Mouse (Mus musculus) retina, postnatal 1 day (tissue): Measurements from ENCODE around the gene Src.
A peak's percentile ranks its signal among the peaks of the same experiment; 100 is the strongest.
"Not testable (repeated sequence)": the region's sequence is repeated elsewhere in the genome, so short reads cannot be mapped to it uniquely, and the experiment has no call there.

Experiments used
- DNase-seq: peaks from one replicate; pipeline ENCODE4 v3.0.0-alpha.2; 2012

Gene Src

DNA sequence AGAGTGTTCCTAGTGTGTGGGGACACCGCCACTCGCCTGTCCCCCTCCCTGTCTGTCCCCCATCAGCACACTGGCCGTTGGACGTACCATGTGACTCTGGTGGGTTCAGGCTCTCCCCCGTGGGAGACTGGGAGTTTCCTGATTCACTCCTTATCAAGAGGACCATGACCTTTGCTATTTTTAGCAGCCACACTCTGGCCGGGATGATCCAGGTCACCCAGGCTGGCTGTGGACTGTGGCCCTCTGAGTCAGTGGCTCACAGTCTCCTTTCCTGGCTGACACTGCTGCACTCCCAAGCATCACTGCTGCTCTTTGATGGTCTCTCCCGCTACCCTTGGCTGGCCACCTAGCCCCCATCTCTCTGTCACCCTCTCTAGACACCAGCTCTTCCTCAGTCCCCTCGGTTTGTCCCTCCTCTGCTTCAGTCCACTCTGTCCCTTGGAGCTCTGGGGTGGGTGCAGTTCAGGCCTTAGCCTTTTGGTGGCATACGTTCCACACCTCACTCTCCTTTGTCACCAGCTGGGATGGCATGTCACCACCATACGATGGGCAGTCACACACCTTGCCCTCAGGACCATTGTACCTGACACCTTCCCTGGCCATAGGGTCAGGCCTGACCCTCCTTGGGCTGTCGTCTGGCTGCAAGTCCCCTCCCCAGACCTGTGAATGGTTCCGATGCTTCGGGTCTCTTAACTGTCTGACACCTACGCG is 61.8 kb downstream of the Src start:
- peak; percentile 78 for DNase-seq

DNA sequence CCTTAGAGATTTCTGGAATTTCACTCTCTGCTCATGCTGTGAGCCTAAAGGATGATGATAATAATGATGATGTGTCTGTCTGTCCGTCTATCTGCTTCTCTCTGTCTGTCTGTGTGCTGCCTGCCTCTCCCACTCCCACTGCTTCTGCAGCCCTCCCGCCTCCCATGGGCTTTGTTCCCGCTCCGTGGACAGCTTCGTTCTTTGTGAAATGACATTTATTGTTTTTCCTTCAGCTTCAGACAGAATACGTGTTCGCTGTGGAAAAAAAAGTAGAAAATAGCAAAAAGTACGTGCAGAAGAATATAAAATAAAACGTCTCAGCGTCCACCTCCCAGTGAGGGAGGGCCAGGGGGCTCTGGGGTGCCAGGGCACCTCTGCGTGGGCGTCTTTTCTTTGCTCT is 64.5 kb downstream of the Src start:
- DNase-seq = no peak

DNA sequence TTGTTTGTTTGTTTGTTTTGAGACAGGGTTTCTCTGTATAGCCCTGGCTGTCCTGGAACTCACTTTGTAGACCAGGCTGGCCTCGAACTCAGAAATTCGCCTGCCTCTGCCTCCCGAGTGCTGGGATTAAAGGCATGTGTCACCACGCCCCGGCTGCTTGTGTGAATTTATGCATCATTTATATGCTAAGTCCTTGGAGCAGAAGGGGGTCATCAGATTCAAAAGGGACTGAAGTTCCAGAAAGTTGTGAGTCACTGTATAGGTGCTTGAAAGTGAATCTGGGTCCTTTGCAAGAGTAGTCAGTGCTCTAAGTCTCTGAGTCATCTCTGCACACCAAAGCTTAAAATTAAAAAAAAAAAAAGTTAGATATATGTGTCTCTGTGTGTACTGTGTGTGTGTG is 68.3 kb downstream of the Src start:
- DNase-seq = not testable (repeated sequence)

DNA sequence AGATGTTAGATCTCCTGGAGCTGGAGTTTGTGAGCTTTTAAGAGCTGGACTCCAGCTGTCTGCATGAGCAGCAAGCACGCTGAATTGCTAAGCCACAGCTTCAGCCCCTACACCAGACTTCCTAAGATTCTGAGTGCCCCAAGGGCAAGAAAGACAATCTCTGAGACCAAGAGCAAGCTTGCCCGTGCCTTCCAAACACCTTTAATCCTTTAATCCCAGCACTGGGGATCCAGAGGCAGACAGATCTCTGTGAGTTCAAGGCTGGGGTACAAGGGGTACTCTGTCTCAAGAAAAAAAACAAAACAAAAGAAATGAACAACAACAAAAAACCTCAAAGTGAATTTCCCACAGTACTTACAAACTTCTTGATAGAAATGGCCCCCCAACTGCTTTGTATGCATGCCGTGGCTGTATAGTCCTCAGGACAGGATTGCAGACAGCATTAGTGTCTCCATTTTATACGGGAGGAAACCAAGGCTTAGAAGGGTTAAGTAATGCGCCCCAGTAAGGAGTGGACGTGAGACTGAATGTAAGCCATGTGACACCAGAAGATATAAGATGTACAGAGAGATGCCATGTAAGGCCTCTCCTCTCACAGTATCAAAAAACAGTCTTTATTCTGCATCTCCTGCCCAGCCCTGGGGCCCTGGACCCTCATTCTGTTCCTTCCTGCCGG is 68.9 kb downstream of the Src start:
- peak; percentile 40 for DNase-seq

DNA sequence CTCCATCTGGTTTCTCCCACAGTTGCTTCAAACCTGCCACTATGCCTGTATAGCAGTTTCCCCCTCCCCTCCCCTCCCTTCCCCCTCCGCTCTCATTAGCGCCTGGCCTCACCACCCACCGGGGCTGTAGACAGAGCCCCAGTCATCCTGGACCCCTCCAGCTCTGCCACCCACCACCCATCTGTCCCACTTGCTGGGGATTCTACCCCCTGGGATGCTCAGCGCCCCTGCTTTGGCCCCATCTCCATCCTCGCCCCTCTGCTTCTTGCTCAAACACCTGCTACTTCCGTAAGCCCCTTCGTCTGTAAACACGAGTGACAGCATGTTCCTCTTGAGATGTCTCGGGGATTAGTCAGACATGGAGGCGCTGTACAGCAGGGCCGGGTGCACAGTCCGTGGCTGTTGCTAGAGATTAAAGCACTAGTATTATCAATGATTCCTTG is 69.5 kb downstream of the Src start:
- DNase-seq = peak; percentile 81

DNA sequence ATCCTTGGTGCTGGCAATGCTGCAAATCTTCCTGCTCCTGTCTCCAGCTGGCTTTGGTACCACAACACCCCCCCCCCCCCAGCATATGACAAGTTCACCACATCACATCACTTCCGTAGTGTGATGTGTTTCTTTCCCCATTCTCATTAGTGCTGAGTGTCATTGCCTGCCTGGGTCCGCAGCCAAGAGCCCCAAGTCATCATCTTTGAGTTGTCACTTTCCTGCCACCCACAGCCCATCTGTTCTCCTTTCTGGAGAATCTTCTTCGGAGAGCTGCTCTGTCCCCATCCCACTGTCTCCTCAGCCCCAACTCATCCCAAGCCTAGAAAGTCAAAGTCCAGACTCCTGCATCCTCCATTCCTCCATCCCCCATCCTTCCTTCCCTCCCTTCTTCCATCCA is 75.0 kb downstream of the Src start:
- no peak for DNase-seq

DNA sequence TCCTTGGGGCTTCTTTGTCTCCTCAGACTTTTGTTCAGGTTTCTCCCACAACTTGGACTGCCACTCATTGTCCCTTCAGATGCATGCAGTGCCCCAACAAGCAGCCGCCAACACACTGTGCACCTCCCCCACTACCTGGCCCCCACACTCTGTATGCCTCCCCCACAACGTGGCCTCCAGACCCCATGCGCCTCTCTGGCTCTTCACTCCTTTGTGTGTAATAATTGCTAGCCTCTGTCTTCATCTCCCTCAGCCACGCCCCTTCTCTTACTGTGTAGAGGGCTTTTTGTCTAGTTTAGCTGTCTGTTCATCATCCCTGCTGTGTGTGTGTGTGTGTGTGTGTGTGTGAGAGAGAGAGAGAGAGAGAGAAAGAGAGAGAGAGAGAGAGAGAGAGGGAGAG is 80.3 kb downstream of the Src start:
- peak; percentile 83 for DNase-seq

DNA sequence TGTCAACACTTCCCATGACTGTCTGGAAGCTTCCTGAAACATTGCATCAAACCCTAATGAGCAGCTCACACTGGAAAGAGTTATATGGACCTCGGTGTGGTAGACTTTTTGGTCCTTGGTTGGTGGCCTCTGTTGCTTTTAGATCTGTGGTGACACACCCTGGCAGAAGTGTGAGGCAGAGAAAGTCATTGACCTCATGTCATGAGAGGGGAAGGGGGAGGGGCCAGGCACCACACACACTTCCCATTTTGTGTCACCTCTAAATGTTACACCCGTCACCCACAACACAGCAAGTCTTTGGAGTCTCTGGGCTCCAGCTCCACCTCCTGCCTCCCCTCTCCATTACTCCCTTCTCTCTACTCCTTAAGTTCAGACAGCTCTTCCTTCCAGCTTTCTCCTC is 82.1 kb downstream of the Src start:
- DNase-seq = no peak

DNA sequence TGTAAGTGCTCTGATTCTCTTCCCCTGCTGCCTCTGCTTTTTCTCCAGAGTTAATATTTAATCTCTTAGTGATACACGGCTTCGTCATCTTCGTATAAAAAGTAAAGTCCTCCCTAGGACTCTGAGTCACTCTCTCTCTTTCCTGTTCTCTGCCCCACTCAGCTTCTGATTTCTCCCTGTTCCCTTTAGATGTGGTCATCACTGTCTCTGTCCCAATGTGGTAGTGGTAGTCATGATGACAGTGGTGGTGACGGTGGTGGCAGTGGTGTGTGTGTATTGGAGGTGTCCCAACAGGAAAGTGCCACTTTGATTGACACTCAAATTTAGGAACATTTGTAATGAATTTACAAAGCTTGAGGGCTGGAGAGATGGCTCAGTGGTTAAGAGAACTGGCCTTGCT is 83.1 kb downstream of the Src start:
- DNase-seq = no peak

DNA sequence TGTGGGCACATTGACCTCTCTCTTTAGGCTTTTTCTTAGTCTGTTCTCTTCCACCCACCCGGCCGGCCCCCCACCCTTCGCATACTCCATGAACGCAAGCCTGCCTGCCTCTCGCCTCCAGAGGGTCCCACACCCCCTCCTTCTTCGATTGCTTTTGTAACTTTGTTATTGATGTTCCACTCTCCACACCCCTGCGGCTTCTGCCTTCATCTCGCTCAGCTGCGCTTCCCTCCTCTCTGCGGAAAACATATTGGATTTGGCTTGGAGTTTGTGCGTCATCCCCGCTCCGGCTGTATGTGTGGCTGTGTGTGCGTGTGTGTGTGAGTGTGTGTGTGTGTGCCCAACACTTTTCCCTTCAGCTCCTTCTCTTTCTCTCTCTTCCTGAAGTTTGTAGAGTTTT is 88.5 kb downstream of the Src start:
- peak; percentile 44 for DNase-seq

DNA sequence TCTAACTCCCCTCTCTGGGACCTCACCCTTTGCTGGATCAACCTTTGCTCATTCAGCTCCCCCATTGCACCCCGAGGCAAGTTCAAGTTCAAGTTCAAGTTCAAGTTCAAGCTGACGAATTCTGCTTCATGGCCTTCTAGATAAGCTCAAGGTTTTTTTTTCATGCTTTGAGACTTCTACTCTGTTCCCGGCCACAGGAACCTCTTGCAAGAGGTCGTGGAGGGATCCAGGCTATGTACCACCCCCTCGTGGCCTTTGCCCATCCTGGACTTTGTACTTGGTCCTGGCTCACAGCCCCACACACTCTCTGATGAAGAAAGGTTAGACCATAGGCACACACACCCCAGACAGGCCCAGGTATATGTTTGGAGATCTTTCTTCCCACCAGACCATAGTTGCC is 90.9 kb downstream of the Src start:
- DNase-seq = no peak

DNA sequence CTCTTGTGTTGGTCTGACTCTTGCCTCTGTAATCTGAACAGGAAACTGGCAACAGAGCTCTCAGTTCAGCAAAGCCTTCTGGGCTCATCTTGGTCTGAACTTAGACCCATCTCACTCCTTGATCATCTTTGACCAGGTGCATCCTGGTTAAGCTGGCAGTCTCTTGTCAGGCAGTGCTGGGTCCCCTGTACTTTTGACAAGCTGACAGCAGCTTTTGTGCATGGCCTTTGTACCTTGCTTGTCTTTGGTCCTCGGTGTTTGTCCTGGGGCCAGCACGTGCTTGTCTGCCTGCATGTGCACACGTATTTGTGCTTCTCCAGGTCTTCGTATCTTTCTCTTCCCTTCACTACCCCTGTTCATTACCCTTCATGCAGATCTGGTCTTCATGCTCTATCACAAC is 91.8 kb downstream of the Src start:
- DNase-seq = no peak

DNA sequence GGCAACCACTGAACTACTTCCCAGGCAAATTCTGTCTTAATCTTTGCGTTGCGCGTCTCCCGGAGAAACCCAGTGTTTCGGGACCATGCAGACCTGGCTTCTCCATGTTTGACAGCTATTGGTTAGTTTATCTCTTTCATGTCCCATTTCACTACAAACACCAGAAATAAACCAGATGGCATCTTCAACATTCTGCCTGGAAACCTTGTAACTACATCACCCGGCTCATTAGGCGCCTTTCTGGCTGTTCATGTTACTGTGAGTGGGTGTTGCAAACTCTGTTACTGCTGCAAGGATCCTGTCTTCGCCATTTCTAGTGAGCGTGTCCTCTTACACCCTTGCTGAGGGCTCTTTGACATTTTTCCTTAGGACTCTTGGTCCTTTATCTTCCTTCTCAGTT is 94.6 kb downstream of the Src start:
- DNase-seq = no peak

DNA sequence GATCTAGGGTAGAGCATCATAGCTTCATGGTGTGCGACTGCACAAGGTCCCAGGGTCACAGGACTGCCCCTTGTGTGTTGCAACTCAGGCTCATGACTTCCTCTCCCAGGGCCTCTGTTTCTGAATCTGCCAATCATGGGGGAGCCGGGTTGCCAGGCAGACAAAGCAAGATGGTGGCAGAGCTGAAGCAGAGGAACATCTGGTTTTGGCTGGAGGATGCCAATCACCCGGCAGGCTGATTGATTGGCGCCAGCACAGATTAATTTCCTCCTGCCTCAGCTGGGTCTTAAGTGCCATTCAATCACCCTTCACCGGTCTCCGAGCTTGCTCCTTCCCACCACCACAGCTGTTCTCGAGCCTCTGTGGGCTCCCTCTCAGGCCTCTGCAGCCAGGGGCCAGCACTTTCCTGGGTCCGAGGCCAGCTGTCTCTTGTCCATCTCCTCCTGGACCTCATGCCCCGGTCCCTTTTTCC is 95.5 kb downstream of the Src start:
- no peak for DNase-seq

DNA sequence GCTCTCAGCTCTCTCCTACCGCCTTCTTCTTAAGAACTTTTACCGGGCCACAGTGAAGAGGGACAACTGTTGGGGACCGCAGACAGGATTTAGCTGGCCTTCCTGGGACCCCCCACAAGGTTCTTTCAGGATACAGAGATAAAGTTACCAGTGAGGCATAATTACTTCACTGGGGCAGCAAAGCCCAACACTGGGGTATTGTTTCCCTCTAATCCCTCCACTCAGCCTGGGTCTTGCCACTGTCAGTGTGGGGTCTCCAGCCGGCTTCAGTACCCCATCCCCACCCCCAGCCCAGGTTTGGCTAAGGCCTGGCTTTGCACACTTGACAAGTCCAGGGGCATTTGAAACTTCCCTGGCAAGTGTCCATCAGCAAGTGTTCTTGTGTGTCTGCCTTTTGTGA is 96.1 kb downstream of the Src start:
- peak; percentile 74 for DNase-seq

DNA sequence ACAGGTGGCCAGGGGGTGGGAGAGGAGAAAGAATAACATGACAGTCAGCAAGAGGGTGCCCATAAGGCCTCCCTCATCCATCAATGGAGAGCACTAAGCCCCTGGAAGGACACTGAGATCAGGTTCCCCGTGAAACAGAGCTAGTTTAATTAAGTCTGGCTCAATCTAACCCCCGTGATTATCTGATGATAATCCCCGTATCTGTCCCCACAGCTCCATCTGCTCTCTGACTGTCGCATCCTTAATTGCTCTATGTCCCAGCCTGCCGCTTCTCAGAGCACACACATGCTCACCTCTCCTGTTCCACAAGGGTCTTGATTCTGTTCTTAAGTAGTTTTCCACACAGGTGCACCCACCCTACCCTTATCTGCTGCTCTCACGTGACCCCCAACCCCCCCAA is 99.3 kb downstream of the Src start:
- DNase-seq = peak; percentile 85

DNA sequence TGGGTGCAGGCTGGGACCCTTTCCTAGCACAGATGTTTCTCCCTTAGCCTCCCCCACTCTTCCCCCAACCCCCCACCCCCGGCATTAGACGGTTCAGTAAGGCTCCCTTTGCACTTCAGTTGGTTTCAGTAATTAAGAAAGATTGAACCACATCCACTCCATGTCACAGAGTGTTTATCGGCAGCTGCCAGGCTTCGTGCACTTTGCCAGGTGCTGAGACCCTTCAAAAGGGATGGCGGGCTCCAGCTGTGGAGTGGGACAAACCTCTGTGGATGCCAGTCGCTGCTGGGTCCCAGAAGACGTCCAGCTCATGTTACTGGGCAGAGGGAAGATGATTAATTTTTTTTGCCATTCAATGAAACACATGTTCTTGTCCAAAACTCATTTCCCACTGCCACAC is 100.2 kb downstream of the Src start:
- DNase-seq = no peak

DNA sequence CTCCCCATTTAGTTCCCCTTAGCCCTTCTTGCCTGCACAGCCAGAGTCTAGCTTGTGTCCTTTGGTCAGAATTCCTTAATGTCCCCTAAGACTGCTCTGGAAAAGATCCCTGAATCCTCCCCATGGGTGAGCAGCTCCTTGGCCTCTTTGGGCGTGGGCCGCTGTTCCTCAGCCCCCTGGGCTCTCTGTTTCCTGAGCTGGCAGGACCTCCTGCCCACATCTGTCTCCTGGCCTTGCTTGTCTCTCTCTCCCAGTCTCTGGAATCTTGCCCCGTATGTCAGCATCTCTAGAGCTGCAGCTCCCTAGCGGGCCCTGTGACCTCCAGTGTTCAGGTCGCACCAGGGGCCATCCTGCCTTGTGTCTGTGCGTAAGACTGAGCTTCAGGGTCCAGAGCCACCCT is 101.2 kb downstream of the Src start:
- no peak for DNase-seq

DNA sequence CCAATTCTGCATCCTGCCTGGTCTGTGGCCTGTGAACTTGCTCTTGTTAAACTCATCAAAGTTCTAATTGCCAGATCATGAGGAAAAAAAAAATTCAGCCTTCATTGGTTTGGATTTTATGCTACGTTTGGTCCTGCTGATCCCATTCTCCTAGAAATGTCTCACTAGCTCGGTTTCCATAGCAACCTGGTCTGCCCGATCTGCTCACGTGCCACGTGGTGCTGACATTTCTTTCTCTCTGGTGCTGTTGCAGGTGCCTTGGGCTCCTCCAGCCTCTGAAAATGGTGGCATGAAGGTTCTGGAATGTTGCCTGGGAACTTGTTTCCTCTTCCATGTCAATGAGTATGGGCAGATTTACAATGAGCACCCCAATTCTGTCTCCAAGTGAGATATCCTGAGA is 102.3 kb downstream of the Src start:
- DNase-seq = peak; percentile 70
